Mouse (Mus musculus) left cerebral cortex, postnatal 4 days (tissue): Measurements from ENCODE around the gene Grin2b. TPM values are rescaled to one million over a fixed set of nuclear protein-coding genes. Genes with fewer than 3 reads are reported as not detected.
"Not testable (repeated sequence)": the region's sequence is repeated elsewhere in the genome, so short reads cannot be mapped to it uniquely, and the experiment has no call there.

Experiments
- DNase-seq: peaks from one replicate; pipeline ENCODE4 v3.0.0-alpha.2; 2022
- intact Hi-C: fragments of 180-260 bp; cut with DNase I; formaldehyde crosslinking; loops from one replicate; pipeline ENCODE4 v1.15.1; 2025
- microRNA-seq: library from miRNA; unstranded; fragments of <30 nt; microRNA quantifications from one replicate; pipeline ENCODE4 v1.2.0, GENCODE M21; 2022
- total RNA-seq, 2 experiments: library from RNA; stranded (reverse); gene quantifications; 2 replicates each; pipeline ENCODE4 v1.2.3; 2021

The Grin2b gene
- total RNA-seq, 2 experiments from 2014 or later: 303 to 310 TPM

- DNase-seq: no peak
- intact Hi-C loops: no loop called here
Observed at GRCm38 (mm10) chr6:135714236-135714635, 459.1 kb downstream of the Grin2b start.

- no peak for DNase-seq
- intact Hi-C loops: no loop called here
Observed at GRCm38 (mm10) chr6:135713716-135714115, 459.6 kb downstream of the Grin2b start.

GRCm38 (mm10) chr6:135706850-135707522 is 466.3 kb downstream of the Grin2b start:
- intact Hi-C loops, DNase-seq: not testable (repeated sequence)

GRCm38 (mm10) chr6:135703655-135704054 is 469.7 kb downstream of the Grin2b start:
- intact Hi-C loops: no loop called here
- DNase-seq: no peak

- no peak for DNase-seq
- intact Hi-C loops: no loop called here
Observed at GRCm38 (mm10) chr6:135701361-135701760, 471.9 kb downstream of the Grin2b start.

- intact Hi-C loops: no loop called here
- DNase-seq: no peak
Observed at GRCm38 (mm10) chr6:135700717-135701345, 472.5 kb downstream of the Grin2b start.

- DNase-seq: no peak
- intact Hi-C loops: no loop called here
Observed at GRCm38 (mm10) chr6:135692533-135692932, 480.8 kb downstream of the Grin2b start.

GRCm38 (mm10) chr6:135691561-135691960 is 481.8 kb downstream of the Grin2b start:
- intact Hi-C loops: no loop called here
- no peak for DNase-seq

GRCm38 (mm10) chr6:135687926-135688325 is 485.4 kb downstream of the Grin2b start:
- intact Hi-C loops: no loop called here
- peak; percentile 6 for DNase-seq

GRCm38 (mm10) chr6:135684206-135684605 is 489.1 kb downstream of the Grin2b start:
- intact Hi-C loops: no loop called here
- DNase-seq: no peak

- intact Hi-C loops, DNase-seq: not testable (repeated sequence)
Observed at GRCm38 (mm10) chr6:135681423-135681822, 491.9 kb downstream of the Grin2b start.

- DNase-seq: no peak
- intact Hi-C loops: no loop called here
Observed at GRCm38 (mm10) chr6:135680105-135680710, 493.1 kb downstream of the Grin2b start.

GRCm38 (mm10) chr6:135674380-135674779 is 498.9 kb downstream of the Grin2b start:
- intact Hi-C loops: no loop called here
- DNase-seq: no peak

GRCm38 (mm10) chr6:135672003-135672402 is 501.3 kb downstream of the Grin2b start:
- DNase-seq: no peak
- intact Hi-C loops: no loop called here

Small RNAs within 50 kb of the gene (microRNA-seq; reads per million reads assigned to microRNA genes)
- gene Gm22892: not detected

Other genes starting within 250 kb of the Grin2b start
- not detected for gene Gm8994, start 154.0 kb upstream of the Grin2b start, total RNA-seq
- gene E330021D16Rik, start 242.1 kb upstream of the Grin2b start, total RNA-seq: not detected